Mouse (Mus musculus): ENCODE measurements at regions not wholly inside any gene's neighbourhood (a gene's known extent, or its start where the extent isn't known, plus 50 kb on each side); places are given as distances from the start of the nearest gene placed in this dataset.

- POLR2A ChIA-PET = no interaction called here
- CTCF ChIA-PET = no interaction called here
Observed at GRCm38 (mm10) chr12:49944911-49945627, 560.1 kb downstream of the Gm43517 start.

GRCm38 (mm10) chr12:49945628-49946220 lies 560.8 kb downstream of the Gm43517 start:
- CTCF ChIA-PET = no interaction called here
- POLR2A ChIA-PET = no interaction called here

- POLR2A ChIA-PET = no interaction called here
- CTCF ChIA-PET = no interaction called here
Observed at GRCm38 (mm10) chr12:49946752-49947260, 561.8 kb downstream of the Gm43517 start.

- ChIA-PET POLR2A (no interaction called here), CTCF (no interaction called here)
Observed at GRCm38 (mm10) chr12:49950986-49951385, 566.0 kb downstream of the Gm43517 start.

GRCm38 (mm10) chr12:49951821-49952220 lies 566.8 kb downstream of the Gm43517 start:
- ChIA-PET CTCF (interaction anchor here in 1 of 4 experiments (0.7 kb wide), 1 partner anchor 98 kb away, joined by 3 read pairs; no protein-coding TSS in a partner anchor), POLR2A (no interaction called here)

- POLR2A ChIA-PET = no interaction called here
Observed at GRCm38 (mm10) chr12:49968072-49968471, 583.1 kb downstream of the Gm43517 start.

GRCm38 (mm10) chr12:49969546-49969945 lies 584.6 kb downstream of the Gm43517 start:
- POLR2A ChIA-PET = no interaction called here
- CTCF ChIA-PET = no interaction called here

More at GRCm38 (mm10) chr12:49968072-49968471, 583.1 kb downstream of the Gm43517 start:
- CTCF ChIA-PET = no interaction called here

- CTCF ChIA-PET = no interaction called here
- POLR2A ChIA-PET = no interaction called here
Observed at GRCm38 (mm10) chr12:49974591-49975323, 589.8 kb downstream of the Gm43517 start.

- ChIA-PET POLR2A (no interaction called here), CTCF (no interaction called here)
Observed at GRCm38 (mm10) chr12:49975553-49975952, 590.6 kb downstream of the Gm43517 start.

GRCm38 (mm10) chr12:49992501-49993079 lies 607.6 kb downstream of the Gm43517 start:
- ChIA-PET POLR2A (interaction anchor here in 1 of 4 experiments (0.6 kb wide), 1 partner anchor 1088 kb away, joined by 4 read pairs; no protein-coding TSS in a partner anchor), CTCF (no interaction called here)

- POLR2A ChIA-PET = no interaction called here
- CTCF ChIA-PET = no interaction called here
Observed at GRCm38 (mm10) chr12:50038808-50039374, 610.0 kb downstream of the Prkd1 start.

- CTCF ChIA-PET = no interaction called here
Observed at GRCm38 (mm10) chr12:50061286-50061685, 587.6 kb downstream of the Prkd1 start.

GRCm38 (mm10) chr12:50066394-50066793 lies 582.5 kb downstream of the Prkd1 start:
- ChIA-PET POLR2A (no interaction called here), CTCF (no interaction called here)

More at GRCm38 (mm10) chr12:50061286-50061685, 587.6 kb downstream of the Prkd1 start:
- POLR2A ChIA-PET = no interaction called here

GRCm38 (mm10) chr12:50071797-50072196 lies 577.1 kb downstream of the Prkd1 start:
- ChIA-PET CTCF (no interaction called here), POLR2A (no interaction called here)

GRCm38 (mm10) chr12:50072359-50072758 lies 576.5 kb downstream of the Prkd1 start:
- ChIA-PET POLR2A (no interaction called here), CTCF (no interaction called here)

- ChIA-PET POLR2A (no interaction called here), CTCF (no interaction called here)
Observed at GRCm38 (mm10) chr12:50073684-50074083, 575.2 kb downstream of the Prkd1 start.

- POLR2A ChIA-PET = no interaction called here
- CTCF ChIA-PET = no interaction called here
Observed at GRCm38 (mm10) chr12:50081157-50081556, 567.7 kb downstream of the Prkd1 start.

GRCm38 (mm10) chr12:50081571-50081970 lies 567.3 kb downstream of the Prkd1 start:
- POLR2A ChIA-PET = no interaction called here
- CTCF ChIA-PET = no interaction called here

GRCm38 (mm10) chr12:50084517-50084916 lies 564.4 kb downstream of the Prkd1 start:
- ChIA-PET POLR2A (interaction anchor here in 1 of 4 experiments (0.6 kb wide), 1 partner anchor 1606 kb away, joined by 3 read pairs; no protein-coding TSS in a partner anchor), CTCF (interaction anchor here in 1 of 4 experiments (0.6 kb wide), 1 partner anchor 859 kb away, joined by 5 read pairs; no protein-coding TSS in a partner anchor)

Measured in embryonic stem cell, embryonic (primary cell).